Mouse (Mus musculus) kidney, embryonic 14.5 days (tissue): ENCODE results near the gene Agap3. TPM values are rescaled to one million over a fixed set of nuclear protein-coding genes. Genes with fewer than 3 reads are reported as not detected.

Experiments used
- ATAC-seq: fragments of 200-750 bp; cut with Nextera tagmentation; 2 replicates; pipeline ENCODE4 v1.8.0; 2017; ENCODE audit warnings: moderate number of reproducible peaks, mild to moderate bottlenecking, moderate TSS enrichment, moderate library complexity; ENCODE audit not compliant: low FRiP score, low TSS enrichment
- H3K27ac ChIP-seq: fragments of 300-500 bp; sonication (generic); 2 replicates; pipeline ENCODE4 v1.5.1; 2014; ENCODE audit warnings: low read depth, mild to moderate bottlenecking, low read length, moderate library complexity, mixed read lengths
- H3K27me3 ChIP-seq: fragments of 300-500 bp; sonication (generic); 2 replicates; pipeline ENCODE4 v1.6.1; 2014; ENCODE audit warnings: mild to moderate bottlenecking, low read length; ENCODE audit not compliant: control insufficient read depth, insufficient read depth
- H3K36me3 ChIP-seq: fragments of 300-500 bp; sonication (generic); 2 replicates; pipeline ENCODE4 v1.6.1; 2014; ENCODE audit warnings: low read length, mixed read lengths; ENCODE audit not compliant: control insufficient read depth, insufficient read depth
- H3K4me1 ChIP-seq: fragments of 300-500 bp; sonication (generic); 2 replicates; pipeline ENCODE4 v1.6.1; 2014; ENCODE audit warnings: low read length, mixed read lengths; ENCODE audit not compliant: control insufficient read depth, insufficient read depth
- H3K4me2 ChIP-seq: fragments of 300-500 bp; sonication (generic); replicated peaks from 2 replicates; pipeline ENCODE4 v1.6.1; 2014; ENCODE audit warnings: low read depth, mild to moderate bottlenecking, low read length
- H3K4me3 ChIP-seq: fragments of 300-500 bp; sonication (generic); 2 replicates; pipeline ENCODE4 v1.5.1; 2014; ENCODE audit warnings: mild to moderate bottlenecking, low read length
- H3K9ac ChIP-seq: fragments of 300-500 bp; sonication (generic); 2 replicates; pipeline ENCODE4 v1.6.1; 2014; ENCODE audit warnings: low read depth, mild to moderate bottlenecking, low read length, moderate library complexity
- H3K9me3 ChIP-seq: fragments of 300-500 bp; sonication (generic); 2 replicates; pipeline ENCODE4 v1.6.1; 2016; ENCODE audit warnings: low read length; ENCODE audit not compliant: control insufficient read depth
- WGBS: fragments of 180-500 bp; shearing (Covaris S2); extraction: QIAGEN DNeasy Blood & Tissue Kit; methylation state at CpG from one replicate; pipeline ENCODE4 v1.1.7; 2014; 5-methylcytosine and 5-hydroxymethylcytosine counted together
- polyA plus RNA-seq: library from polyadenylated mRNA; unstranded; fragments of >200 nt; fragmentation: Nextera tagmentation; extraction: Ambion mirVana; gene quantifications from 2 replicates; pipeline ENCODE4 v1.2.1, GENCODE M21; 2014

Gene Agap3
- polyA plus RNA-seq, 1 experiment from 2014 or later, result 24.7 TPM

DNA sequence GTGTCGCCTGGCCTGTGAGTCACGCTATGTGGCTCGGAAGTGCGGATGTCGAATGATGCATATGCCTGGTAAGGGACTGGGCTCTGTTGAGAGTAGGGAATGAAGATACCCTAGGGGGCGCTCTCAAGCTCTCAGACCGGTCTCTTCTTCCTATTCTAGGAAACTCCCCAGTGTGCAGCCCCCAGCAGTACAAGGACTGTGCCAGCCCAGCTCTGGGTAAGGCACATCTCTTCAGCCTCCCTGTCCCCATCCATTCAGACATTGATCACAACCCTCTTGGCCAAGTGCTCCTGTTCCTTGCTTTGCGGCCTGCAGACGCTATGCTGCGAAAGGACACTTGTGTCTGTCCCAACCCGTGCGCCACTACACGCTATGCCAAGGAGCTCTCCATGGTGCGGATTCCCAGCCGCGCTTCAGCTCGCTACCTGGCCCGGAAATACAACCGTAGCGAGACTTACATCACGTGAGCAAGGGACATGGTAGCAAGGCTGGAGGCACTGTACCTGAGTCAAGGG lies 35.7 kb upstream of the Agap3 start:
- Histone ChIP-seq H3K36me3 (peaks cover 24% of the 10 kb centered on the region), H3K27ac (no peak overlapping the region), H3K4me2 (no peak overlapping the region; the same call in 1 of the 2 replicates), H3K4me3 (no peak overlapping the region), H3K9me3 (no peaks in the 10 kb centered on the region), H3K9ac (no peak overlapping the region), H3K27me3 (no peaks in the 10 kb centered on the region), H3K4me1 (peaks cover 19% of the 10 kb centered on the region)
- peak; percentile 42 for ATAC-seq
- WGBS, result 3% methylated on average over 21 of the region's 21 CpGs

DNA sequence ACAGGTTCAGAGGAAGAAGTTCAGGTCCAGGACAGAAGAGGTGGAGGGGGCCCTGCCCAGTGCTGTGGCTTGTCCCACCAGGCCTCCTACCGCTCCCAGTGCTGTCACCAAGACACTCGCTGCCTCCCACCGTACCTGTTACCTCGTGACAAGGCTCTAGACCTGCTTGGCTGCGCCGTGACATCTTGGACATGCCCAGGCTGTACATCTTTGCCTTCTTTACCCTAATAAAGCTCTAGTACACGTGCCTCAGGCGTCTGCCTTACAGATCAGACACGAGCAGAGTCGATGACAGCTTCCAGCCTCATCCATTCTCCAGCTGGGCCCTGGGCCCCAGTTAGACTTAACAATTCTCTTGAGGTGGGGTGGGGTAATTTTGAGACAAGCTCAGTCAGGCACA lies 34.4 kb upstream of the Agap3 start:
- ATAC-seq, result no peak
- Histone ChIP-seq H3K9ac (no peak overlapping the region), H3K4me1 (peaks cover 21% of the 10 kb centered on the region), H3K27ac (no peak overlapping the region), H3K4me2 (no peak overlapping the region), H3K9me3 (no peaks in the 10 kb centered on the region), H3K27me3 (no peaks in the 10 kb centered on the region), H3K36me3 (peaks cover 24% of the 10 kb centered on the region), H3K4me3 (no peak overlapping the region)
- WGBS, result 86% methylated on average over 10 of the region's 10 CpGs

DNA sequence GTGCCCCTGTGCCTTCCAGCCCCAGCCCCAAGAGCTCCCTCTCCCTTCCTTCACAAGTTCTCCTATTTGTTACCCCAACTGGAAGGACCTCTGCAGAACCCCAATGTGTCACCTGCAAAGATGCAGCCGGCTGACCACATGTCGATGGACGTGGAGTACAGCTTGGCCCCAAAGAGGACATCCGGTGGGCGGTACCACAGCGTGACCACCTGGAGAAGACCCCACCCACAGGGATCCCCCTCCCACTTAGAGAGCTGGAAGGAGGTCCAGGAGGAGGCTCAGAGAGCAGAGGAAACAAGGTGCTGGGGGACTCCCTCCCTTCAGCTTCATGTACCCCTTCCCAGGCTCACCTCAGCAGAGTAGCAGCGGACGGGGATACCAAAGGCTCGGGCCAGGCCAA lies 31.6 kb upstream of the Agap3 start:
- Histone ChIP-seq H3K4me3 (no peak overlapping the region), H3K27ac (no peak overlapping the region), H3K4me1 (peaks cover 10% of the 10 kb centered on the region), H3K36me3 (peaks cover 24% of the 10 kb centered on the region), H3K27me3 (no peaks in the 10 kb centered on the region), H3K9me3 (no peaks in the 10 kb centered on the region), H3K9ac (no peak overlapping the region), H3K4me2 (no peak overlapping the region)
- no peak for ATAC-seq
- WGBS, result 85% methylated on average over 9 of the region's 9 CpGs

DNA sequence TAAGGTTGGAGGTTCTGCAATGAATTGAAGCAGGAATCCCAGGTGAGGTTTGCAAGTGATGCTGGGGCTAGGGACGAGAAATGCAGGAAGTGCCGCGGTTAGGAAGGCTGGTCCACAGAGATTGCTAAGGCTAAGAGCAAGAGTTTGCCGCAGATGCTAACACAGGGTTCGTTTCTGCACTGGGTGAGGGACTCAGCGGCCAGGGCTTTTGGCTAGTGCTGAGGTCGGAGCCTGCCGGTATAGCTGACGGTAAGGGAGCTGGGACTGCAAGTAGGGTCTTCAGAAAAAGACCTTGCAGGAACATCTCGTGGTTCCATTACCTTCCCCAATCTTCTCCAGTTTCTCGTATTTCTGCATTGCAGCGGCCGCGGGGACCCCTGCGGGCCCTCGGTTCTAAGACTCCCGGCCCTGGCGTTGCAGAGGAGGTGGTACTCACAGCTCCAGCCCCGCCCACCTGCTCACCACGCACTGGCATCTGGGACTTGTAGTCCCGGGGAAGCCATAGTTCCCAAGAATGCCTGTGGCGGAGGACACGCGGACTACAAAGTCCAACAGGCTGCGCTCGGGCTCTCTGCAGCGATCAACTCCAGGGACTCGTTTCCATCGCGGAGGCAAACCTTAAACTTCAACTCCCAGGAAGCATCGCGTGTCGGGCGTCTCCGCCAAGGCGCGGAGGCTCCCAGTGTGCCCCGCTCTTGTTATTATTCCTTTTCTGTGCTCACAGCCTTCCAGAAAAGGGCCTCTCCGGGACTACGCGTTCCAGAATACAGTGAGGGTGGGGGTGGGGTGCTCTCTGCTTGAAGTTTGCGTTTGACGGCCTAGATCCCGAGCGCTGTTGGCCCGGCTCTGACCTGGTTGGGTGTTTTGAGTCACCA lies 28.6 kb upstream of the Agap3 start, which contains the start of the genes Cdk5 and Slc4a2:
Cdk5 (minus strand) TSS at position 402 of the 875 bp plus-strand sequence.
Slc4a2 (plus strand) TSS at position 709 of the 875 bp plus-strand sequence.
- H3K4me3 ChIP-seq, result peak within 1 kb of the TSS; percentile 63
- no peaks in the 10 kb centered on the region for H3K27me3 ChIP-seq
- WGBS, result under 1% methylated on average over 46 of the region's 46 CpGs
- H3K4me2 ChIP-seq, result peak within 1 kb of the TSS; percentile 86
- peak within 1 kb of the TSS; percentile 87 for H3K27ac ChIP-seq
- H3K9me3 ChIP-seq, result no peaks in the 10 kb centered on the region
- peaks cover 30% of the 10 kb centered on the region for H3K4me1 ChIP-seq
- peaks cover 24% of the 10 kb centered on the region for H3K36me3 ChIP-seq
- peak within 1 kb of the TSS; percentile 75 for H3K9ac ChIP-seq
- peak; percentile 91 for ATAC-seq

DNA sequence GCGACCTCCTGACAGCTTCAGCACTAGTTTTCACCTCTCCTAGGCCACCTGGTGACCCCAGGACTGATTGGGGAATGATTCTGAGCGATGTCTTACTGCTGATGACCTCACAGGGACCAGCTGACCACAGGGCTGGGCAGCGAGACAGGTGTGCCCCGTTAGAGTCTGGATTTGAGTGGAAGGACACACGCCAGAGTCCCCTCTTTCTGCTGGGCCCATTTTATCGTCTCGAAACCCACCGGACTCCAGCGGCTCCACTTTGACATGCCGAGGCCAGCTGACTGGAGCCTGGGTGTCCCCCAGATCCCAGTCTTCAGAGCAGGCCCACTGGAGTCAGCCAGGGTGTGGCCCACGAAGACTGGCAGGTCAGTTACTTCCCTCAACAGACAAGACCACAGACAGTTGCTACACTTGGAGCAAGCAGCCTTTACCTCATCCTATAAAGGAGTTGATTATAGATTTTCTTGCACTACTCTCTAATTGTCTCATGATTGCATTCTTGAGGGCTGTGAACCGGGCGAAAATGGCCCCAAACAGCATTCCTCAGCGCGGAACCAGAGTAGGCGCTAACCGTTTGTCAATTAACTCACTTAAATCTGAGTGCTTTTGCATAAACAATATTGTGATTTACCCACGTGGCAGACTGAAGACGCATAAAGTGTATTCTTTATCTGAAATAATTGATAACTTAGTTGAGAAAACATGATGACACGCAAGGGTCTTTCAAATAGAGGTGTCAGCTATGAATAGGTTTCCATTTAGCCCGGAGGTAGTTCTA lies 27.8 kb upstream of the Agap3 start:
- Histone ChIP-seq H3K27me3 (no peaks in the 10 kb centered on the region), H3K4me2 (peak overlapping the region; percentile 86), H3K36me3 (peaks cover 21% of the 10 kb centered on the region), H3K9me3 (no peaks in the 10 kb centered on the region), H3K27ac (peak overlapping the region; percentile 87), H3K9ac (peak overlapping the region; percentile 66), H3K4me1 (peaks cover 31% of the 10 kb centered on the region), H3K4me3 (peak overlapping the region; percentile 63)
- peak; percentile 6 for ATAC-seq
- WGBS, result 13% methylated on average over 21 of the region's 21 CpGs

DNA sequence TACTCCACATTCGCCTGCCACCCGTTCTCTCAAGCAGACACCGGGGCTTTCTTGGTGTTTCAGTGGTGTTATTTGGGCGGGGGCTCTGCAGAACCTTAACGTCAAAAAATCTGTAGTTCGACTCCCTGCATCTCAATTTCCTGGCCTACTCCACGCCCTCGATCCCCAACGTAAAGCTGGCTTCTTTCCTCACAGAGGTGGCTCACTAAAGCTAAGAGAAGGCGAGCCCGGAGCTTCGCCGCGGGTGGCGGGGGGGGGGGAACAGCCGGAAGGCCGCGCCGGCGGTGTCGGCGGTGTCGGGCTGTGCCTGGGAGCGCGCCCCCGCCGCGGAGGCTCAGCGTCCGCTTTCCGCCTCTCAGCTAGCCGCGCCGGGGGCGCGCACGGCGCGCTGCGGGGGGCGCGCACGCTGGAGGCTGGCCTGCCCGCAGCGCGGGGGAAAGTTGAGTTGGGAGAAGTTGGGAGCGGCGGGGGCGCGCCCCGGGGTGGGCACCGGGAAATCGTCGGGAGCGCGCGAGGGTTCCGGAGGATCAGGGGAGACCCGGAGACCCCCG lies 27.0 kb upstream of the Agap3 start:
- Histone ChIP-seq H3K4me1 (peaks cover 31% of the 10 kb centered on the region), H3K9me3 (no peaks in the 10 kb centered on the region), H3K4me3 (peak overlapping the region; percentile 63), H3K27me3 (no peaks in the 10 kb centered on the region), H3K36me3 (peaks cover 20% of the 10 kb centered on the region), H3K9ac (peak overlapping the region; percentile 66), H3K4me2 (peak overlapping the region; percentile 86), H3K27ac (peak overlapping the region; percentile 87; the same call in 1 of the 2 replicates)
- ATAC-seq, result peak; percentile 28
- WGBS, result 1% methylated on average over 48 of the region's 60 CpGs

DNA sequence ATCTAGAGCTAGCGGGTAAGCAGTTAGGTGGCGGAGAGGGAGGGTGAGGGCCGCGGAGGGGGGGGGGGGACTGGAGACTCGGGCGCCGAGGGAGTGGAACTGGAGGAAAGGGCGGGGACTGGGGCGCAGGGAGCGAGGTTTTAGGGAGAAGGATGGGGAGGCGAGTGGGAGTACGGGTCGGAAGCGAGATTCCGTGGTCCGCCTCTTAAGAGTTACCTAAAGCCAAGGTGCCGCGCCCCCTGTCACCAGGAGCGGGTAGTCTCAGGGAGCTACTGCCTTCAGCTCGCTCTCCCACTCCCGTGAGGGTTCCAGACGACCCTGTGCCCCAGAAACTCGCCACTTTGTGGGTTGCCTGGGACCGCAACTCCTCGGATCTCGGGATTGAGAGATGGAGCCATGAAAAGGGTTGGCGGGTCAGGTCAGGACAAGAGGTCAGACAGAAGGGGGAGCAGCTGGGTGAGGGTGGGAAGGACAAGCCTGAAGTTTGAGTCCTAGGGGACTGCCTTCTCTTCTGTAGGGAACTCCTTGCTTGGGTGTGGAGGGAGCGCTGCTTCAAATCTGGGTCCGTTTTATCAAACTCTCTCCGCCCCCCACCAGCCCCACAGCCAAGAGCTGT lies 26.4 kb upstream of the Agap3 start:
- Histone ChIP-seq H3K27me3 (no peaks in the 10 kb centered on the region), H3K9me3 (no peaks in the 10 kb centered on the region), H3K4me2 (peak overlapping the region; percentile 86), H3K4me1 (peaks cover 31% of the 10 kb centered on the region), H3K27ac (peak overlapping the region; percentile 32; the same call in 1 of the 2 replicates), H3K4me3 (peak overlapping the region; percentile 63), H3K36me3 (peaks cover 21% of the 10 kb centered on the region), H3K9ac (peak overlapping the region; percentile 66)
- no peak; the same call in 1 of the 2 replicates for ATAC-seq
- 0% methylated on average over 25 of the region's 30 CpGs for WGBS

DNA sequence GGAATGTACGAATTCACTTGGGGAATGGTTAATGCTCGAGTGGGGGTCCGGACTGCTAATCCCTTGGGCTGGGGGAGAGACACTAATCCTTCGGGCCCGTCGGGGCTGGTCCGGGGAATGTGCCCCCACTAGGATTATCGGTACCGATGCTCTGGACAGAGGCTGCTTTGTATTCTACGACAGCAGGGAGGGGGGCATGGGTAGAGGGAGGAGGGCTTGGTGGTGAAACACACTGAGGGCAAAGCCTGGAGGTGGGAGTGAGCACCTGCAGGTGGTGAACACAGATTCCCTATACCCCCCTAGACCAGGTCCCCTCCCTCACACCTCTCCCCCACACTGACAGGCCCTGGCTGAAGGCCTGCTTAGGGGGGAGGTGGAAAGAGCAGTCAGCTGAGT lies 25.9 kb upstream of the Agap3 start:
- no peaks in the 10 kb centered on the region for H3K9me3 ChIP-seq
- peaks cover 31% of the 10 kb centered on the region for H3K4me1 ChIP-seq
- H3K9ac ChIP-seq, result peak overlapping the region; percentile 66; the same call in 1 of the 2 replicates
- no peak for ATAC-seq
- H3K4me3 ChIP-seq, result peak overlapping the region; percentile 63
- peak overlapping the region; percentile 86 for H3K4me2 ChIP-seq
- H3K27me3 ChIP-seq, result no peaks in the 10 kb centered on the region
- 3% methylated on average over 10 of the region's 10 CpGs for WGBS
- H3K27ac ChIP-seq, result no peak overlapping the region
- peaks cover 21% of the 10 kb centered on the region for H3K36me3 ChIP-seq
